Mouse (Mus musculus) urinary bladder, postnatal 25 days (tissue): Measurements from ENCODE around the gene Atp13a2.

Source experiments
- DNase-seq: peaks from one replicate; pipeline ENCODE4 v3.0.0; 2022; ENCODE audit warnings: low spot score

Atp13a2 gene

GRCm38 (mm10) chr4:140996812-140997211, 10.1 kb downstream of the Atp13a2 start:
- no peak for DNase-seq

GRCm38 (mm10) chr4:141005983-141006382, 19.3 kb downstream of the Atp13a2 start:
- no peak for DNase-seq

GRCm38 (mm10) chr4:141008028-141008427, 21.4 kb downstream of the Atp13a2 start:
- no peak for DNase-seq

- no peak for DNase-seq
Measured at GRCm38 (mm10) chr4:141010118-141010517, 23.4 kb downstream of the Atp13a2 start, which contains the start of gene Mfap2. Gene Mfap2 (plus strand): TSS chr4:141010418.

- DNase-seq: no peak
Measured at GRCm38 (mm10) chr4:141010526-141010925, 23.9 kb downstream of the Atp13a2 start.

- DNase-seq: no peak
Measured at GRCm38 (mm10) chr4:141010941-141011429, 24.3 kb downstream of the Atp13a2 start.

- no peak for DNase-seq
Measured at GRCm38 (mm10) chr4:141011556-141012328, 25.1 kb downstream of the Atp13a2 start.

GRCm38 (mm10) chr4:141012558-141012957, 25.9 kb downstream of the Atp13a2 start:
- no peak for DNase-seq

- no peak for DNase-seq
Measured at GRCm38 (mm10) chr4:141014114-141014513, 27.4 kb downstream of the Atp13a2 start.

- no peak for DNase-seq
Measured at GRCm38 (mm10) chr4:141014856-141015255, 28.2 kb downstream of the Atp13a2 start.

GRCm38 (mm10) chr4:141015356-141015755, 28.7 kb downstream of the Atp13a2 start:
- DNase-seq: no peak

GRCm38 (mm10) chr4:141016311-141016710, 29.6 kb downstream of the Atp13a2 start:
- DNase-seq: no peak

GRCm38 (mm10) chr4:141017657-141018436, 31.2 kb downstream of the Atp13a2 start:
- no peak for DNase-seq

GRCm38 (mm10) chr4:141020220-141020619, 33.5 kb downstream of the Atp13a2 start:
- DNase-seq: no peak

GRCm38 (mm10) chr4:141020811-141021613, 34.3 kb downstream of the Atp13a2 start:
- no peak for DNase-seq

- DNase-seq: no peak
Measured at GRCm38 (mm10) chr4:141021614-141021929, 34.9 kb downstream of the Atp13a2 start.

- no peak for DNase-seq
Measured at GRCm38 (mm10) chr4:141024052-141024451, 37.4 kb downstream of the Atp13a2 start.

- no peak for DNase-seq
Measured at GRCm38 (mm10) chr4:141024992-141025391, 38.3 kb downstream of the Atp13a2 start.

GRCm38 (mm10) chr4:141030541-141031206, 44.0 kb downstream of the Atp13a2 start:
- no peak for DNase-seq

GRCm38 (mm10) chr4:141031733-141032132, 45.1 kb downstream of the Atp13a2 start:
- DNase-seq: peak; percentile 60
